Mouse (Mus musculus): ENCODE measurements around the gene Meis1. TPM values are rescaled to one million over a fixed set of nuclear protein-coding genes. Genes with fewer than 3 reads are reported as not detected.

The Meis1 gene
- polyA plus RNA-seq, 1 experiment = 7.8 TPM

DNA sequence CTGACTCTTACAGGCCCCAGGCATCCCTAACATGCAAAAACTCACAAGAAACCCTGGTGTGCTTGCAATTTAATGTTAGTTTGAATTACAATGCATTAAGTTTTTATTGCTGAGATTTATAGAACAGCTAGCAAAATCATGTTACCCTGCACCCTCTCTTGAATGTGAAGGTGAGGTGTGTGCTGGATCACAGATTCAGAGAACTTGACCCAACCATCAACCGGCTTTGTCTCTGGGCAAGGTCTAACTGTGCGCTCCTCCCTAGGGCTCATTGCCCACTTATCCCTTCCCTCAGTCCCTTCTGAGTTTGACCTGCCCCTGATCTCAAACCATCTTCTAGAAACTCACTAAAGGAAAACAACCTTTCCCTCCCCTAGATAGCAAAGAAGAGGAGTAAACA lies 6.8 kb downstream of the Meis1 start:
- Histone ChIP-seq H3K4me1 (ENCODE audit: control insufficient read depth, insufficient read depth, low read length) (no peaks in the 10 kb centered on the region), H3K27ac (ENCODE audit: control insufficient read depth, insufficient read depth, low read depth, low read length, poor library complexity) (no peak overlapping the region), H3K4me3 (replicated peaks; ENCODE audit: control insufficient read depth, low read depth, low read length) (no peak overlapping the region)
- TF ChIP-seq CTCF (IDR thresholded peaks at IDR 0.05; ENCODE audit: control insufficient read depth, insufficient read depth, low read length) (no peak), POLR2A (IDR thresholded peaks at IDR 0.05; ENCODE audit: borderline replicate concordance, control insufficient read depth, low read depth, low read length) (no peak)
- whole genome bisulfite sequencing = 48% methylated on average over 2 of the region's 2 CpGs

DNA sequence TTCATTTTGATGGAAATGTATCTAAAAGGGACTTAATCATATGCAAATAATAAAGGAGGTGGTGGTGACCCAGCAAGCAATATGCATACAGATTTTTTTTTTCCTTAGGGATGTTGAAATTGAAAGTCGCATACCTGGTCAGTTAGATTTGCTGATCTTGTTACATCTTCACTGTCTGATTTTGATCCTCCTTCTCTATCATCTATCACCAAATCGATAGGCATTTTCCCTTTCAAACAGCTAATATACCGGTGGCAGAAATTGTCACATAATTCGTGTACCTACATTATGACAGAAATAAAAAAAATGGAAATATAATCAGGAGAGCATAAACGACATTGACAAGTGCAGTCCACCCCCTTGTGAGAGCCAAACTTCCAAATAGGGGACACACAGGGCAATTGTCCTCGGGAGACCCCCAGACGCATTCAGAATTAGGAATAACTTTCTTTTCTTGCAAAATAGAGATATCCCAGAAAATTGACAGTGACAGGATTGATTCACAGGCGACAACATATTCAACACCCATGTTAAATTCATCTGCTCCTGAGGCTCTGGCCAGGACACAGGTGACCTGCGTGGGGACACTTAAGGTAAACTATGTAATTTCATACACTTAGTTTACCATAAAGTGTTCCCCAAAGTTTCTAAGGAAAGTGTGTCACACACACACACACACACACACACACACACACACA lies 7.5 kb downstream of the Meis1 start:
- Histone ChIP-seq H3K4me1 (ENCODE audit: control insufficient read depth, insufficient read depth, low read length) (no peaks in the 10 kb centered on the region), H3K4me3 (replicated peaks; ENCODE audit: control insufficient read depth, low read depth, low read length) (no peak overlapping the region), H3K27ac (ENCODE audit: control insufficient read depth, insufficient read depth, low read depth, low read length, poor library complexity) (no peak overlapping the region)
- no peak for TF ChIP-seq CTCF (IDR thresholded peaks at IDR 0.05; ENCODE audit: control insufficient read depth, insufficient read depth, low read length)
- no peak for TF ChIP-seq POLR2A (IDR thresholded peaks at IDR 0.05; ENCODE audit: borderline replicate concordance, control insufficient read depth, low read depth, low read length)
- 27% methylated on average over 9 of the region's 9 CpGs for WGBS

DNA sequence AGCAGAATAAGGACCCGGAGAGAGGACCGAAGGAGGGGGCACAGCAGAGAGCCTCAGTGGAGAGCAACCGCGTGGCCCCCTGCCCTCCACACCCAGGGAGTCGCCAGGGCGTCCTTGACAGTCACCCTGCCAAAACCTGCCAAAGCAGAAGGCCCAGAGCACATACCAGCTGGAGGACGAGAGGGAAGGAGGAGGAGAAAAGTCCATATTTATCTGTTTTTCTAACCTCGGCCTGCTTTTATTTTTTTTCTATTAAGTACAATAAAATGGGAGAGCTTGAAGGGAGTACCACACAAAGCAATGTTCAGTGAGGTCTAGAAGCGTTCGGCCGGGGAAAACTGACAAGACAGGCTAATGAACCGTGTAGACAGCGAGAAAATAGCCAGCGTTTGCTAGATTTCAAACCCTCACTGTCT lies 8.4 kb downstream of the Meis1 start:
- Histone ChIP-seq H3K4me1 (ENCODE audit: control insufficient read depth, insufficient read depth, low read length) (no peaks in the 10 kb centered on the region), H3K27ac (ENCODE audit: control insufficient read depth, insufficient read depth, low read depth, low read length, poor library complexity) (no peak overlapping the region), H3K4me3 (replicated peaks; ENCODE audit: control insufficient read depth, low read depth, low read length) (no peak overlapping the region)
- TF ChIP-seq CTCF (IDR thresholded peaks at IDR 0.05; ENCODE audit: control insufficient read depth, insufficient read depth, low read length) = no peak
- no peak for TF ChIP-seq POLR2A (IDR thresholded peaks at IDR 0.05; ENCODE audit: borderline replicate concordance, control insufficient read depth, low read depth, low read length)
- WGBS = 15% methylated on average over 14 of the region's 14 CpGs

DNA sequence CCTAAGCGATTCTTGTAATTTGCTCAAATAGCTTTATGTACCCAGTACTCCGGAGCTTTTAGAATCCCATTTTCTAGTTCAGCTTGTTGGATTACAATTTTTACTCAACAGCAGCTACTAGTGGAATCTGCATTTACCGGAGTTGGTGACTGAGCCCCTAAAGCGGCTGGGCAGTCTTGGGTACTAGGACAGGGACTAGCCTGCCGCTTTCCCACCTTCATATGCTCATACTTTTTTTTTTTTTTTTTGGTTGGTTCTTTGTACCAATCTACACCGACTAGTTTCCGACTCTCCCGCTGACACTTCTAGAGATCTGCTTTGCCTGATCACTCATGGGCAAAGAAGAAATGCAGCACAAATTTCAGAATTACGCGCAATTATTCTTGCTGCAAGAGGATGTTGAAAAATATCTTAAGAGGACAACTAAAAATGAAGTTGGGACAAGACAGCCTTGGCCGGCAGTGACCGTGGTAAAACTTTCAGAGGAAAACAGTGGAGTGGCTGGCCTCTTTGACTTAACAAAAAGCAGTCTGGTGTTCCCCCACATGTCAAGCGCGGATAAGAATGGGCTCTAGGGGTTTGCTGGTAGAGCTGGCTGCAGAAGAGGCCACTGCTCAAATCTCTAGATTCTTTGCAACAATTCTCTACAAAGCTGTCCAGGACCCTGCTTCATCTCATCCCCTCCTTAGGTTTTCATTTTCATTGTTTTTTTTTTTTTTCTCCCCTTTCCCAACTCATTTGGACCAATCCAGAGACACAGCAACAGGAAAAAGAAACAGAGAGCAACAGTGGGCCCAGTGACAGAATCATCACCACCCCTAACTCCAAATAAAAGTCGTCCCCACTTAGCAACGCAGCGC lies 9.0 kb downstream of the Meis1 start:
- Histone ChIP-seq H3K4me1 (ENCODE audit: control insufficient read depth, insufficient read depth, low read length) (no peaks in the 10 kb centered on the region), H3K27ac (ENCODE audit: control insufficient read depth, insufficient read depth, low read depth, low read length, poor library complexity) (no peak overlapping the region), H3K4me3 (replicated peaks; ENCODE audit: control insufficient read depth, low read depth, low read length) (no peak overlapping the region)
- WGBS = 17% methylated on average over 17 of the region's 17 CpGs
- TF ChIP-seq CTCF (IDR thresholded peaks at IDR 0.05; ENCODE audit: control insufficient read depth, insufficient read depth, low read length) (no peak), POLR2A (IDR thresholded peaks at IDR 0.05; ENCODE audit: borderline replicate concordance, control insufficient read depth, low read depth, low read length) (no peak)

DNA sequence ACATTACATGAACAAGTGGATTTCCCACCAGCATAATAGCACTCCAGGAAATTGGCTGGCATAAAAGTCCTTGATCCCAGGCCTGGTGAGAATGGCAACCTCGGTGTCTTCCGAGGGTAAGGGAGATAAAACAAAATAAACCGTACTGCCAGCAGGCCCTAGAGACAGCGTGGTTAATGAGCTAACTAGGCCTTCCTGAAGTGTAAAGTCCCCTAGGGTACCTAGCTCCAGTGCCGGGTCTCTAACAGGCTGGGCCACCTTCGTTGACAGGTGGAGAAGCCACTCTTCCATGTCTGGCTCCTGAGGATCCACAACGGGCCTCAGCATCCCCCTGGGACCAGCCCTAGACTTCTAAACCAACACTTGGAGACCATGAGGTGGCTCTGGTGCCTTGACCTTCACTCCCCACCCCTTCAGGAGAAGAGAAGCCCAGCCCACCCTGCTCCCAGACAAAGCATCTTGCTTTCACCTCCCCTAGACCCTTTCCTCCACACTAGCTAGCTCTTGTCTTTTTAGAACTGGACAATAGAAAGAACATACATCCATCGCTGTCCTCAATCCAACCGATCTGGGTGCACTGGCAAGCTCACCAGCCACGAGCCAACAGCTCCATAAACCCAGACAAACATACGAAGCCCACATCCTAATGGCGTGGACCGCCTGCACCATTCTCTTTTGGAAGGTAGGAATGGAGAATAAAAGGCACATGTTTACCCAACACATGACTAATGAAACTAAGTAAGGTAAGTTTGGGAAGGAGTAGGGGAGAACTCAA lies 10.0 kb downstream of the Meis1 start:
- 25% methylated on average over 13 of the region's 13 CpGs for WGBS
- Histone ChIP-seq H3K4me3 (replicated peaks; ENCODE audit: control insufficient read depth, low read depth, low read length) (no peak overlapping the region), H3K27ac (ENCODE audit: control insufficient read depth, insufficient read depth, low read depth, low read length, poor library complexity) (no peak overlapping the region), H3K4me1 (ENCODE audit: control insufficient read depth, insufficient read depth, low read length) (no peaks in the 10 kb centered on the region)
- no peak for TF ChIP-seq CTCF (IDR thresholded peaks at IDR 0.05; ENCODE audit: control insufficient read depth, insufficient read depth, low read length)

GRCm38 (mm10) chr11:19007541-19008424 lies 11.0 kb downstream of the Meis1 start:
- Histone ChIP-seq H3K4me1 (ENCODE audit: control insufficient read depth, insufficient read depth, low read length) (no peaks in the 10 kb centered on the region), H3K27ac (ENCODE audit: control insufficient read depth, insufficient read depth, low read depth, low read length, poor library complexity) (no peak overlapping the region), H3K4me3 (replicated peaks; ENCODE audit: control insufficient read depth, low read depth, low read length) (no peak overlapping the region)
- 13% methylated on average over 45 of the region's 45 CpGs for WGBS
- TF ChIP-seq CTCF (IDR thresholded peaks at IDR 0.05; ENCODE audit: control insufficient read depth, insufficient read depth, low read length) (no peak), POLR2A (IDR thresholded peaks at IDR 0.05; ENCODE audit: borderline replicate concordance, control insufficient read depth, low read depth, low read length) (no peak)

DNA sequence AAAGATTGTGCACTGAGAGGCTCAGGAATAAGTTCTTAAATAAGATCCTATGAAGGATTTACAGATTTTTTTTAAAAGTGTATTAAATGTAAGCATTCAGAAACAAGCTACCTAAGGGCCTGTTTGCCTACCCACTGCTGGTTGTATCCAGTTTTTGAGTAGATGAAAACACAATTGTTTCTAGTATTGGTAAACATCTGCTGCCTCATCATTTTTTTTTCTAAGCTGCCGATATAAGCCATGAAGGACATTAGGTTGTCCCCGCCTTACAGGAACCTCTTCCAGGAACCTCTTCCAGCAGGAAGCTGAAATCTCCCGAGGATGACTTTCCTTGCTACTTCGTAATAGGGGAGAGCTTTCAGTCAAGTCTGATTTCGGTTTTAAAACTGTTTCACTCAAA lies 11.7 kb downstream of the Meis1 start:
- no peak overlapping the region for H3K27ac ChIP-seq (ENCODE audit: control insufficient read depth, insufficient read depth, low read depth, low read length, poor library complexity)
- WGBS = 39% methylated on average over 5 of the region's 5 CpGs
- H3K4me1 ChIP-seq (ENCODE audit: control insufficient read depth, insufficient read depth, low read length) = no peaks in the 10 kb centered on the region
- TF ChIP-seq POLR2A (IDR thresholded peaks at IDR 0.05; ENCODE audit: borderline replicate concordance, control insufficient read depth, low read depth, low read length) = no peak
- TF ChIP-seq CTCF (IDR thresholded peaks at IDR 0.05; ENCODE audit: control insufficient read depth, insufficient read depth, low read length) = no peak
- no peak overlapping the region for H3K4me3 ChIP-seq (replicated peaks; ENCODE audit: control insufficient read depth, low read depth, low read length)

Data from bone marrow, adult 2 months (tissue).